Mouse (Mus musculus): Measurements from ENCODE around the gene Shcbp1. TPM values are rescaled to one million over a fixed set of nuclear protein-coding genes. Genes with fewer than 3 reads are reported as not detected.

Gene Shcbp1
- 31.8 TPM for polyA plus RNA-seq (2014; fragmentation: Illumina TruSeq; extraction: RNeasy Lipid Tissue Mini Kit (QIAGEN cat#74804); ENCODE audit: low replicate concordance)

DNA sequence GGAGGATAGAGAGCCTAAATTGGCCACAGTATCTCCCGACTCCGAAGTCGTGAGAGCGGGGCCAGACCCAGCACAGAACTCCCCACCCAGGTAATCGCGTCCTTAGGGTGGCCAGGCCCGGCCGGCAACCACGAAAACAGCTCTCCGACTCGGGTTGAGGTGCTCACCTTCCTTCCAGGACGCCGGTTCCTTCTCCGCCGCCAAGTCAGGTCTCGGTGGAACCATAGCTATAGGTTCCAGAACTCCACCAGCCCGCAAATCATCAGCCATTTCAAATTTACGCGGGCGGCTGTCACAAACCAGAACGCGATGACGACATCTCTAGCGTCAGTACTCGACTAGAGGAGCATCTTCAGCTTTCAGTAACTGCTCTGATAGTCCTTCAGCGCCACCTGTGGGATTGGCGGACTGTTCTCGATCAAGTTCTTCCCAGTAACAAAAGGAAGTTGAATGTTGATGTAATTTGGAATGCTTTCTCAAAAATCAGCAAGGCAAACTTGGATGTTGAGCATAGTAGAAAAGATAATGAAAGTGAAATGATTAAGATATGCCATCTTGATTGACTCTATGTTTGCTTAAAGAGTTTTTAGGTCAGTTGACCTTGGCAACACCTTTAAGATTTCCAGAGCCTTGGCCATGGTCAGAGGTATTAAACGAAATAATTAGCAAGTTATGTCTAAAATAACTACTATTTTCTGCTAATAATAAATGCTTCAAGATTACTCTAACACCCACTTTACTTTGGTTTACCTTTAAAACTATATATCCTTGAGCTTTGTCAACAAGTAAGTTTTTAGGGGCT is at the start of gene Shcbp1:
TSS of gene Shcbp1 (minus strand) at position 314 of the 802 bp plus-strand sequence.

Other genes starting within 250 kb of the Shcbp1 start
- gene Zfp958, start 166.4 kb downstream of the Shcbp1 start, polyA plus RNA-seq (2014; fragmentation: Illumina TruSeq; extraction: RNeasy Lipid Tissue Mini Kit (QIAGEN cat#74804); ENCODE audit: low replicate concordance) = 63.4 TPM